Mouse (Mus musculus) spleen, postnatal 14 days (tissue): ENCODE measurements around the gene Apc2.

ENCODE experiments used
- DNase-seq, 2 experiments: peaks; one replicate each; pipeline ENCODE4 v3.0.0; 2021 to 2022; ENCODE audit warnings: low spot score in 2 of 2

The Apc2 gene

GRCm38 (mm10) chr10:80262776-80263365, 32.9 kb upstream of the Apc2 start:
- no peak for DNase-seq

DNA sequence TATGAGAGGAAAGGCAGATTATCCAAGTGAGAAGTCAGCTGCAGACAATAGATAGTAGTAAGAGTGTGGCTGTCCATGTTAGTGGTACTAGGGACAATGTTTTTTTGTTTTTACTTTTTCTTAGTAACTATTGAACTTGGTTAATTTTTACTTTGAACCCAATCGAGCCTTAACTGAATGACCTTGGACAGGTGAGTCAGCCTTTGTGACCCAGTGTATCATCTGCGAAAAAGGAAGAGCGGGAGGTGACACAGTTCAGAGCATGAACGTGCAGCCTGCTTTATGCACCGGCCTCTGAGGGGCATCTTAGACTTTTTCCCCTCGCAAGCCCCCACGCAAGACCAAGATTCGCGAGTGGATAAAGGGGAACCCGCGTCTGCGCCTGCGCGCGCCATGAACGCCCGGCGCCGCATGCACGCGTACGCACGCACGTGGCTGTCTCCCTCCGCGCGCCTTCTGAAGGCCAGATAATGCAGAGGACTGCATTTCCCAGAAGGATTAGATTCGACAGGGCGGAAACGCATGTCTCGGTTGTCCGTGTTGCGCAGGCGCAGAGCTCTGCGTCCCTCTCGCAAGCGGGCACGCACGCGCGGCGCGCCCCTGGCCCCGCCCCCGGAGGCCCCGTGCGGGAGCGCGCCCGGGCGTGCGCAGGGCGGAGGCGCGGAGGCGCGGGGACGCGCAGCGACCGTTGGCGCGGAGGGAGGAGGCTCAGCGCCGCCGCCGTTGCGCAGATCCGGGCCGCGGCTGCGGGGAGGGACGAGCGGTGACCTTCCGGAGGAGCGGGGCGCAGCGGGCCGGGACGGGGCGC, 31.2 kb upstream of the Apc2 start:
- DNase-seq: peak; percentile 97 to 99

- no peak for DNase-seq
These were observed 30.7 kb upstream of the Apc2 start for GRCm38 (mm10) chr10:80265149-80265486.

GRCm38 (mm10) chr10:80270099-80270498, 25.7 kb upstream of the Apc2 start:
- DNase-seq: no peak

DNA sequence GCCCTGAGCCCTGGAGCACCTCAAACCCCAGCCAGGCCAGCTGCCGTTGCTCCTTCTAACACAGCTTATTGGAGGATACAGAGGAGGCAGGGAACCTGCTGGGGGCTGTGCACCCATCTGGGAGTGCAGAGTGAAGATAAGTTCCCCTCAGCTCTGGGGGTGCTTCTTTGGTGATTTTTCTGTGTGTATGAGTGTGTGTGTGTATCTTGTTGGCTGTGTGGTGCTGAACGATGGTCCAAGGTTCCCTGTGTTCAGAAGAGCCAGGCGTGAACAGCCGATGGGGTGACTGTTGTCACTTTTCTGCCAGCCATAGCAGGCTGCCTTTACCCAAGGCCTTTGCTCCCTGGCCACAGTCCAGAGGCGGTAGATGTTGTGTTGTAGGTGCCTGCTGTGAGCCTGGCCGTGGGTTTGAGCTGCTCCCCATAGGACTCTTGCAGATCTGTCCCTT, 25.0 kb upstream of the Apc2 start:
- DNase-seq: no peak

GRCm38 (mm10) chr10:80271186-80271843, 24.5 kb upstream of the Apc2 start:
- no peak for DNase-seq

DNA sequence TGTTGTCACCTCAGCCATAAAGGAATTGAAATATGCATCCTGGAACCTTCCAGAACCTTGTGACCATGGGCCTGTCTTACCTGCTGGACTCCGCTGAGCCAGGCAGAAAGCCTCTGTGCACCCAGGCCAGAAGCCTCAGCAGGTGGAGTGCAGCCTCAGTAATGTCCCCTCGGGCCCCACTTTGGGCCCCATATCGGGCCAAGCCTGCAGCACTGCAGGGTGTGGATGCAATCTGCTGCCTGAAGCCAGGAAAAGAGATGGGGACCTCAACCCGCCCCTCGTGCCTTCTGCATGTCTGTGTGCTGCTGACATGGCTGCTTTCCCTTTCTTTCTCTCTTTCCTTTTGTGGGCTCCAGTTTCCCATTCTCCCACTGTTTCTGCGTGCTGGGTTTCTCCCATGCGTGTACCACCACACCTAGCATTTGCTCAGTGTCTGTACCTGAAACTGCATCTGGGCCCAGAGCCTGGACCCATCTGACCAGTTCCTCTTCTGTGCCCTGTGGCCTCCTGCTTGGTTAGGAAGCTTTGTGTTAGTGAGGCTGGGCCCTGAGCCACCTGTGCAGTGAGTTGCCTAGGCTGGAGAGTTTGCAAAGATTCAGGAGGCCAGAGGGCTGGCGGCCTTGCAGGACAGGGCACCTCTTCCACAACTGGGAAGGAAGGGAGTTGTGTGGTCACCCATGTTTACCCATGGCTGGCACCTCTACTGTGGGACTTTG, 23.7 kb upstream of the Apc2 start:
- no peak for DNase-seq

DNA sequence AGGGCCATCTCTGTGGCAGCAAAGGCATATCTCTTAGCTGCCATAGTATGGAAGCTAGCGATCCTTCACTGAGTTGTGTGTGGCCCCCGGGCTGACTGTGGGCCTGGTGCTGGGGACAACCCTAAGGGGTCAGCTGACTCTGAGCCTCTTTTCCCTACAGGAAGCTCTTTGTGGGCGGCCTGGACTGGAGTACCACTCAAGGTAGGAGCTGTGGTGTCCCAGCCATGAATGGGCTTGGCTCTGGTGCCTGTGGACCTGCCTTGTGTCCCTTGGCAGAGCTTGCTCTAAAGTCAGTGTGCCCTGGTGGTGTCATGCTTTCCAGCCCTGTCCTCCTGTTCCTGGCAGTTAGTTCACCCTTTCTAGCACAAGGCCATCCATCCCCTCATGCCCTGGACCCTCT, 21.9 kb upstream of the Apc2 start:
- no peak for DNase-seq

DNA sequence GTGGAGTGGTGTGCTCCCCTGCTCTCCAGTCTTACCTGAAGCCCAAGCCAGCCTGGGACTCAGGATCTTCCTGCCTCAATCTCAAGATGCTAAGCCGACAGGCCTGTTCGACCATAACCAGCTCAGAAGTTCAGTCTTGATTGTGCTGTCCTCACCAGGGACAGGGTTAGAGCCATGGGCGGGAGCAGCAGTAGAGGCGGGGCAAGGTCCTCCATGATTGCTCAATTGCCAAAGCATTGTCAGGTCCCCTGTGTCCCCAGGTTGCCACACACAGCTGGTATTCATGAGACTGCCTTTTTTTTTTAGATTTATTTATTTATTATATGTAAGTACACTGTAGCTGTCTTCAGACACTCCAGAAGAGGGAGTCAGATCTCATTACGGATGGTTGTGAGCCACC, 19.5 kb upstream of the Apc2 start:
- no peak for DNase-seq

DNA sequence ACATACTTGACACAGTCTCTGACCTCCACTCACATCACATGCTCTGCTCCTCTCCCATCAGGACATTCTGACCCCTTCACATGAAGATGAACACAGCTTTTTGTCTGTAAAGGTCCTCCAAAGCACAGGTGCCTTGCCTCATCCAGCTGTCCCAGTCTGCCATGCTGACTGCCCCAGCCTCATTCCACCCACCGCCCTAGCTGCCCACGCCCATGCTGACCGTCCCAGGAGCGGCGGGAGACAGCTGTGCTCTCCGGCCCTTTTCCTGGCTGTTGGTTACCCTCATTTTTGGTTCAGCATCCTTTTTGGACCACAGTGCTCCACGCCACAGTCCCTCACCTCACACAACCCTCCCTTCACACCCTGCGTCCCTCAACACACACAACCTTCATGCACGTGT, 17.4 kb upstream of the Apc2 start:
- no peak for DNase-seq

- no peak for DNase-seq
These were observed 16.5 kb upstream of the Apc2 start for GRCm38 (mm10) chr10:80279273-80279672.

- DNase-seq: no peak
These were observed 14.5 kb upstream of the Apc2 start for GRCm38 (mm10) chr10:80281304-80281703.

DNA sequence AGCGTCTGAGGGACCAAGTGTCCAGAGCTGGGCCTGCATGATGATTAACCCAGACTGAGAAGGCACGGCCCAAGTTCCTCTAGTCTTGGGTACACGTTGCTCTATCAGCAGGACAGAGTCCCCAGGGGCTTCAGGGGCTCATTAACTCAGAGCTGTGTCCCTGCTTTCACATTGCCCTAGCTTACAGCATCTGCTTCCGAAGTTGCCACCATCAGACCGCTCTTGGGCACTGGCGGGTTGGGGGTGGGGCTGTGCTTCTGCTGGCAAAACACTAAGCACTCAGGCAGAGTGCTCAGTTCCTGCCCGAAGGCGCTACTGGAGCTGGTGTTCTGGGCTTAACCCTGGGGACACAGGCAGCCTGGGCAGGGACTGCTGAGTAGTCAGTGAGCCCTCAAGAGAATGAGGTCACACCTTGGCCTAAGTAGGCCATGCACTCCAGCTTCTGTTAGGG, 13.8 kb upstream of the Apc2 start:
- DNase-seq: no peak

- no peak for DNase-seq
These were observed 13.0 kb upstream of the Apc2 start for GRCm38 (mm10) chr10:80282481-80283441.

DNA sequence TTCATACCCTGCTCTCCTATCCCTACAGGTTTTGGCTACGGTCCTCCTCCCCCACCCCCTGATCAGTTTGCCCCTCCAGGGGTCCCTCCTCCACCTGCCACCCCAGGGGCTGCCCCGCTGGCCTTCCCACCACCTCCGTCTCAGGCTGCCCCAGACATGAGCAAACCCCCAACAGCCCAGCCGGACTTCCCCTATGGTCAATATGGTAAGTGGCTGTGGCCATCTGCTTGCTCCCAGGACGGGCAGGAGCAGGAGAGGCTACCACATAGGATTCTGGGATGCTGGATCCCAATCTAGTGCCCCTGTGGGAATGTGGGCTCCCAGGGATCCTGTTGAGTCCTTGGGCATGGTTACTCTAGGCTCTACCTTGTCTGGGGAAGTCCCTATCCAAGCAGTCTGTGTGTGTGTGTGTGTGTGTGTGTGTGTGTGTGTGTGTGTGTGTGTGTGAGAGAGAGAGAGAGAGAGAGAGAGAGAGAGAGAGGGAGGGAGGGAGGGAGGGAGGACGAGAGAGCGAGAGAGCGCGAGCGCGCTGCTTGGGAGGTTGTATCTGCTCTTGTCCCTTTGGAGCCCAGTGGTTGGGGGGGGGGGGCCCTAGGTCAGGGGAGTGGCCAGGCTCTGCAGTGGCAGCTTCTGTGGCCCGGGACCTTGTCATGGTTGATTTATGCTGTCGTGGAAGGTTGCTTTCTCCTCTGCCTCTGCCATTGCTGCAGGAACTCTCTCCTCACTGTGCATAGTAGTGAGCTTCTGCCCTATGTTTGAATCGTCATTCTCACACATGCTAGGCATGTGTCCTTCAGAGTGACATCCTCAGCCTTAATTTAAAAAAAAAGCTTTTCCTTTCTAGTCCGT, 10.3 kb upstream of the Apc2 start:
- DNase-seq: no peak

DNA sequence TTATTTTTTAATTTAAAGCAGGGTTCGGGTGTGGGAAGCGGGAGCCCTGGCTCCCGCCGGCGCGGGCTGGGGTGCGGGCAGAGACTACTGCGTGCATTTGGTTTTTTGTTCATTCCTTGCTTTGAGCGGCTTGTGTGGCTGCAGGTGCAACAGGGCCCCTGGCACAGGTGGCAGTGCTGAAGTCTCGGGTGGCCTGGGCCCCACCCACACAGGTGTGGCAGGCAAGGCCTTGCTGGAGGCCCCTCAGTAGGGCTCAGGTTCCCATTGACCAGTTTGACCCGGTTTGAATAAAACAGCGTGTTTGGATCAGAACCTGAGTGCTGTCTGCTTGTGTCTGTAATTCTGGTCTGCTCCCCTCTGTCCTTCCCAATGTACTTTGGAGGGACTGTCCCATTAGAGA, 7.7 kb upstream of the Apc2 start:
- DNase-seq: no peak

- no peak for DNase-seq
These were observed 7.1 kb upstream of the Apc2 start for GRCm38 (mm10) chr10:80288657-80289056.

- DNase-seq: peak; percentile 87 to 94
These were observed 3.3 kb upstream of the Apc2 start, which contains the start of gene Rps15 for GRCm38 (mm10) chr10:80292251-80293146. Rps15 (plus strand) TSS chr10:80292453.

- no peak for DNase-seq
These were observed 2.5 kb upstream of the Apc2 start for GRCm38 (mm10) chr10:80293325-80293724.
